Mouse (Mus musculus): ENCODE results near the gene Akap12.

DNA sequence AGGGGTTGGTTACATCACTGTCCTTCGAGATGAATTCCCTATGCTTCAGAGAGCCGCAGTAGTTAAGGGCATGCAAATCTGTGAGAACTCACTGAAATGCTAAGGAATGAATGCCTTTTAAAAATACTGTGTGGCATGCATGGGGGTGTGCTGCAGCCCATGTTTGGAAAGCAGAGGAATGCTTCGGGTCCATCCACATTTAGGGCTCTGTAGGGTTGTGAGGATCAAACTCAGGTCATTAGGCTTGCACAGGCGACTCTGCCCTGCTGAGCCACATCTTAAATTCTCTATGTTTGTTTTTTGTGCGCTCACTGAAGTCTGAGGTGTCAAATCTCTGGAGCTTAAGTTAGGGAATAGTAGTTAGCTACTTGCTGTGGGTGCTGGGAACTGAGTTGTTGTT lies 124.9 kb downstream of the Akap12 start:
- TF ChIP-seq EP300 (optimal IDR thresholded peaks at IDR 0.05) (no peak), CTCF (IDR thresholded peaks at IDR 0.05; ENCODE audit: low read depth) (no peak)

Measured in stomach, postnatal 0 days (tissue).